Mouse (Mus musculus) brain, embryonic 14.5 days (tissue): ENCODE results near the gene Cyp26a1. TPM values are rescaled to one million over a fixed set of nuclear protein-coding genes. Genes with fewer than 3 reads are reported as not detected.

ENCODE experiments used
- DNase-seq: peaks from one replicate; pipeline ENCODE4 v3.0.0-alpha.2; 2011; ENCODE audit warnings: low read depth
- CTCF ChIP-seq: fragments of 200-500 bp; IDR thresholded peaks from 2 replicates; pipeline ENCODE4 v1.5.1; 2012; ENCODE audit warnings: inconsistent platforms, mild to moderate bottlenecking, moderate library complexity, borderline replicate concordance; ENCODE audit not compliant: insufficient read depth, insufficient read length; ENCODE audit errors: extremely low read depth
- POLR2A ChIP-seq: fragments of 200-500 bp; IDR thresholded peaks from 2 replicates; pipeline ENCODE4 v1.6.1; 2012; ENCODE audit warnings: mild to moderate bottlenecking, inconsistent platforms, borderline replicate concordance; ENCODE audit not compliant: poor library complexity, insufficient read depth, insufficient read length, severe bottlenecking; ENCODE audit errors: extremely low read depth
- polyA plus RNA-seq: library from polyadenylated mRNA; depleted of rRNA; stranded (reverse); fragments of >200 nt; gene quantifications from 2 replicates; pipeline ENCODE4 v1.2.3, GENCODE M21; 2012

Gene Cyp26a1
- polyA plus RNA-seq, 1 experiment: 0.08 TPM

DNA sequence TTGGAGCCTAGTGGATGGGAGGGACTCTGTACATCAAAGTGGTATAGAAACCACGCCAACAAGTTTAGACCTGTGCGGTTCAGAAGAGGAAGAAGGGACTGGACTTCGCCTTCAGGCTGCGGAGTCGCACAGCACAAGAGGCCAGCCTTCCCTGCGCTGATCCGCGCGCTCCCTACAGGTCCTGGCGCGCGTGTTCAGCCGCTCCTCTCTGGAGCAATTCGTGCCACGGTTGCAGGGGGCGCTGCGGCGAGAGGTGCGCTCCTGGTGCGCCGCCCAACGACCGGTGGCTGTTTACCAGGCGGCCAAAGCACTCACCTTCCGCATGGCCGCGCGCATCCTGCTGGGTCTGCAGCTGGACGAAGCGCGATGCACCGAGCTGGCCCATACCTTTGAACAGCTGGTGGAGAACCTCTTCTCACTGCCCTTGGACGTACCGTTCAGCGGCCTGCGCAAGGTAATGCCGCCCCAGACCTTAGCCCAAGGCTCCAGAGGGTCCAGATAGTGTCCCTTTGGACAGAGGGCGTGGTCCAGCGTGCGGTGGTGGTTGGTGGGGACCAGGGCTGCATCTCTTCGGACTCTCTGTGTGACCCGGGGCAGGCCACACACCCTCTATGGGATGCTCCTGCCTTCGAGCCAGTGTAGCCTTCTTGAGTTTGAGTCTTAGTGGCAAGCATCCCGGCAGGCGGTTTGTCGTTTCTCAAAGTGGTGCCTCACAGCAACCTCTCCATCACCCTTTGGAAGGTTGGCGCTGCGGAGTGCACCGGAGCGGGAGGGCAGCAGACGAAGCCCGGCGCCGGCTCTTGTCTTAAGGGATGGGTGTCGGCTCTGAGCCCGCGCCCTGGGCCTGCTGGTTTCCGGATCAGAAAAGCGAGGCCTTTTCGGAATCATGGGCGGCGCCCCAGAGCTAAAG lies 10.4 kb upstream of the Cyp26a1 start:
- DNase-seq: no peak
- no peak for TF ChIP-seq POLR2A
- TF ChIP-seq CTCF: peak; percentile 10; the same call in 1 of the 2 replicates

DNA sequence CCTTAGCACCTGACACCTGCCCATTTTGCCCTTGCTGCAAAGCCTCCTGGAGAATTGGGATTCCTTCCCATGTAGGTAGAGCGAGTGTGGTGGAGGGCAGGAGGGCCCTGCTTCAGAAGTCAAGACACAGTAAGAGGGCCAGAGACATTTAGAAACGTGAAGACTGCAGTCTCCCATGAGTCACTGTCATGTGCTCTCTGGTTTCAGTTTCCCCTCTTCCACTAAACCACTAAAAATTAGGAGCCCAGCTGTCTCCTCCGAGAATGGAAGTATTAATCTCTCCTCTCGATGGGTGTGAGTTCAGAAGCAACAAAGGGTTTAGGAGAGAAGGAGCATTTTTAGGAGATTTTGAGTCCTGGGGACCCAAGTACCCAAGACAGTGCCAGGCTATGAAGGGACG lies 8.1 kb upstream of the Cyp26a1 start:
- DNase-seq: no peak
- no peak for TF ChIP-seq POLR2A
- TF ChIP-seq CTCF: no peak

DNA sequence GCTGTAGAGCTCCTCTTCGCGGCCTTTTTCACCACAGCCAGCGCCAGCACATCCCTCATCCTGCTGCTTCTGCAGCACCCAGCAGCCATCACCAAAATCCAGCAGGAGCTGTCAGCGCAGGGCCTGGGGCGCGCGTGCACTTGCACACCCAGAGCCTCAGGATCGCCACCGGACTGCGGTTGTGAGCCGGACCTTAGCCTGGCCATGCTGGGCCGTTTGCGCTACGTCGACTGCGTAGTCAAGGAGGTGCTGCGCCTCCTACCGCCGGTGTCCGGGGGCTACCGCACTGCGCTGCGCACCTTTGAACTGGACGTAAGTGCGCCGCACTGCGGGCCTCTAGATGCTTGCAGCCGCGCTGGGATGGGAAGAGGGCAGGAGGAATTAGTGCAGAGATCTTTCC lies 6.9 kb upstream of the Cyp26a1 start:
- peak; percentile 29; the same call in 1 of the 2 replicates for TF ChIP-seq CTCF
- TF ChIP-seq POLR2A: no peak
- DNase-seq: peak; percentile 43

DNA sequence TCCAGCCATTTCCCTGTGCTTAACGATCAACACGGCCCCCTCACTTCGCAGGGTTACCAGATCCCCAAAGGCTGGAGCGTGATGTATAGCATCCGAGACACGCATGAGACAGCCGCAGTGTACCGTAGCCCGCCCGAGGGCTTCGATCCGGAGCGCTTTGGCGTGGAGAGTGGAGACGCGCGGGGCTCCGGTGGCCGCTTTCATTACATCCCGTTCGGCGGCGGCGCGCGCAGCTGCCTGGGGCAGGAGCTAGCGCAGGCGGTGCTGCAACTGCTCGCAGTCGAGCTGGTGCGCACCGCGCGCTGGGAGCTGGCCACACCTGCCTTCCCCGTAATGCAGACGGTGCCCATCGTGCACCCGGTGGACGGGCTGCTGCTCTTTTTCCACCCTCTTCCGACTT lies 4.7 kb upstream of the Cyp26a1 start:
- TF ChIP-seq POLR2A: no peak
- no peak for TF ChIP-seq CTCF
- peak; percentile 76 for DNase-seq

DNA sequence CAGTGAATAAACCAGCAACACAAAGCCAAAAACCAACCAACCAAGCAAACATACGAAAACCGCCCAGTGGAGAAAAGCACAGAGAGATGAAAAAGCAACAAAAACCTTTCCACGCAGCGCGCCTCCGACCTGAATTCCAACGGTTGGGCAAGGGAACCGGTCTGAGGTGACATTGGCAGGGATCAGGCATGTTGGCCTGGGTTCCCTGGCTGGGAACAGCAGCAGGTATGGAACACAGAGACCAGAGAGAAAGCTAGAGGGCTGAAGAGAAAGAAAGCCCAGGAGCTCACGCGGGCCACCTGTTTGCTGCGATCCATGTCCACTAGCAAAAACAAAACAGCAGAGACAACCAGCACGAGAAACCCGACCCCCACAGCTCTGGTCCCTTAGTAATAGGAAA lies 2.5 kb upstream of the Cyp26a1 start:
- no peak for TF ChIP-seq CTCF
- no peak for TF ChIP-seq POLR2A
- DNase-seq: no peak

DNA sequence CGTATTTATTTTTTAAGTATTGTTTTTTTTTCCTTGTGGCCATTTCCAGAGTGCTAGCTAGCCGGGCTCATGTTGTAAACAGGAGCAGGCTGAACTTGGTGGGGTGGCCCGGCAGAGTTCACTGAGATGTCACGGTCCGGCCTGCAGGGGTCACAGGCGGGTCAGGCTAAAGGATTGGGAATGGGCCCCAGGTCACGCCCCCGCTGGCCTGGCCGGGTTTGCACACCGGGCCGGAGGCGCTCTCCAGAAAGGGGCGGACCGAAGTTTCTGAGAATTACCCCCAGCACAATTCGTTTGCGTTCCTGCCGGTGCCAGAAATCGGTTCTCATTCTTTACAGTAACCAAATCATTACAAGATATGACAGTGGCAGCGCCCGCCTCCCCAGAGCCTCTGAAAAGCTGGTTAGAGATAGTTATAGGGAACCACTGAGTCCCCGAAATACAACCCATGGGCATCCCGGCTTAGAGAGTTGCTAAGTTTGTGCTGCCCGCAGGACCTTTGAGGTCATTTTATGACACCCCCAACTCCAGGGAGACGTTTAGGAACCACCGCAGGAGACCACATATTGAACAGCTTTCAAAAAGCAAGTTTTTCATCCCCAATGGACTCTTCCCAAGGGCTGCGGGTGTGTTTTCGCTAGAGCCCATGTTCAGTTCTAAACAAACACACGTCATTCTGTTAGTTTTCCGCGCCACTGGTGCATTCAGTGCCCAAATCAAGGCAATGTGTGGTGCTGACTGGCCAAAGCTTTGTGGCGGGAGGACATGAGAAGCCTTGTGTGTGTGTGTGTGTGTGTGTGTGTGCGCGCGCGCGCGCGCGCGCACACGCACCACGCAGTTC lies 1.6 kb upstream of the Cyp26a1 start:
- peak; percentile 29 for DNase-seq
- TF ChIP-seq CTCF: no peak
- no peak for TF ChIP-seq POLR2A

DNA sequence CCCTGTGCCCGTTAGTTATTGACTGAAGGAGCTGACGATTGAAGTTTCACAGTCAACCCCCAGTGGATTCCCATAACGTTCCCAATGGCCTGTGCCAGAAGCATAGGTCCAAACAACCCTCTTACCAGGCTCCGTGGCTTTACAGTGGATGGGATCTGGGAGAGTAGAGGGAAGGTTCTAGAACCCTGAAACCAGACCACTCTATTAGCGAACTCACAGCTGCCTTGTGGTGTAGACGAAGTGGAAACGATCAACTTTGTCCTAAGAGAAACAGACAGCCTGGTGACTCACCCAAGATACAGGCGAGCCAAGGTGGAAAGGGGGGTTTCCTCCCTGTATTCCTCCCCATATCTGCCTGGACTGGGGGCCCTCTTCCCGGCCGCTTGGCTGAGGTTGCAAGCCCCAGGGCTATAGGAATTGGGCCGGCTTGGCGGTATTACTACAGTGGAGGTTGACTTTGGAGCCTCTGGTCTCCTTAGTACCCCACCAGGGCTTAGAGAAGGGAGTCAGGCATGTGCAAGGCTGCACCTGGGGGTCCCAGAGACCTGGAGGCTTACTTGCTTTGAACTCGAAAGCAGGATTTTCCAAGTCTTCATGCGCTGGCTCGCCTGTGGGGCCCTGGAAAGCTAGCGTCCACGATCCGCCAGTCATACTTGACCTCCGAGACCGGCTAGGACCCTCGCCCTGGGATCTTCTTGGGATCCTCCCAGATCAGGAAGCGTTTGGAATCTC lies 829 bp upstream of the Cyp26a1 start:
- TF ChIP-seq POLR2A (no peak), CTCF (no peak)
- no peak for DNase-seq

DNA sequence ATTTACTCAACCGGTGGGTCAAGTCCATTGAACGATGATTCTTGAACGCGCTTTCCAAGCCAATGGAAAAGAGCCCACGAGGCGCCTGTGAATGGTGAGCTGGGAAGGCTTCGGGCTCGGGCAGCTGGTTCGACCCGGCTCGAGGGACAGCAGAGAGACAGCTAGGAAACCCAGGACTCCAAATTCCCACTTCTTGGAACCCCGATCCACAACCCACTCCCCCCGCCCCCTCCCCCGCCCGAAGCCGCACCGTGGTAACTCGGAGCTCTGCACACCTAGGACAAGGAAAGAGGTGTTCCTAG lies 312 bp upstream of the Cyp26a1 start:
- TF ChIP-seq POLR2A: no peak
- no peak for TF ChIP-seq CTCF
- DNase-seq: no peak

DNA sequence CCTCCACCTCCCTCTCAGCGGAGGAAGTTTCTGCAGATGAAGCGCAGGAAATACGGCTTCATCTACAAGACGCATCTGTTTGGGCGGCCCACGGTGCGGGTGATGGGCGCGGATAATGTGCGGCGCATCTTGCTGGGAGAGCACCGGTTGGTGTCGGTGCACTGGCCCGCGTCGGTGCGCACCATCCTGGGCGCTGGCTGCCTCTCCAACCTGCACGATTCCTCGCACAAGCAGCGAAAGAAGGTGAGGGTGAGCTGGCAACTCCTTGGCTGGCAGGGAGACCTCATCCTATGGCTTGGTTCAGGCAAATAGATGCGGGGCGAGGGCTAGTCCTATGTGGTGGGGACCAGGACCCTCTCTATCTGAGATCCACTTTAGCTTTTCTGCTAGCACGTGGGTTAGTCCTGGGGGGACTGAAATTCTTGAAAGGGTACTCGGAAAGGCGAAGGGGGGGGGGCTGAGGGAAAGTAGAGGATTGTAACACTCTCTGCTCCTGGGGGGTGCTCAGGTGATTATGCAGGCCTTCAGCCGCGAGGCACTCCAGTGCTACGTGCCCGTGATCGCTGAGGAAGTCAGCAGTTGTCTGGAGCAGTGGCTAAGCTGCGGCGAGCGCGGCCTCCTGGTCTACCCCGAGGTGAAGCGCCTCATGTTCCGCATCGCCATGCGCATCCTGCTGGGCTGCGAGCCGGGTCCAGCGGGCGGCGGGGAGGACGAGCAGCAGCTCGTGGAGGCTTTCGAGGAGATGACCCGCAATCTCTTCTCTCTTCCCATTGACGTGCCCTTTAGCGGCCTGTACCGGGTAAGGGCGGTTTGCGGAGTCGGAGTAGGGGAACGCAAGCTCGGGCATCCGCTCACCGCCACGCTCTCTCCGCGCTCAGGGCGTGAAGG lies 919 bp downstream of the Cyp26a1 start:
- peak; percentile 30 for DNase-seq
- no peak for TF ChIP-seq CTCF
- no peak for TF ChIP-seq POLR2A

DNA sequence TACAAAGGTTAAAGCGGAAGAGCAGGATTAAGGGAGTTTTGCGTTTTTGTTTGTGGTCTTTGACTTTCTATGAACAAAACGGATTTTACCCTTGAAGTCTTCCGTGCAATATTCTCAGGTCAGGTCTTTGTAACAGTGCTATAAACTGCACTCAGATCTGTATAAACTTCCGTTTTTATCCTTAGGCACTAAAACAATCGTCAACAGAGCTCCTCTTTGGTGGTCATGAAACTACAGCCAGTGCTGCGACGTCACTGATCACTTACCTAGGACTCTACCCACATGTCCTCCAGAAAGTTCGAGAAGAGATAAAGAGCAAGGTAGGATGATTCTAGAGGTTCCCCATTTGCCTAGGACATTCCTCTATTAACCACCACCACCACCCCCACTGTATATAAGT lies 2.1 kb downstream of the Cyp26a1 start:
- DNase-seq: no peak
- no peak for TF ChIP-seq POLR2A
- no peak for TF ChIP-seq CTCF
